Mouse (Mus musculus) right cerebral cortex, postnatal 10 days (tissue): ENCODE data around the gene Phc2.

Experiments
- DNase-seq, 2 experiments: peaks; one replicate each; pipeline ENCODE4 v3.0.0; 2021; ENCODE audit warnings: low spot score in 2 of 2

Gene Phc2

DNA sequence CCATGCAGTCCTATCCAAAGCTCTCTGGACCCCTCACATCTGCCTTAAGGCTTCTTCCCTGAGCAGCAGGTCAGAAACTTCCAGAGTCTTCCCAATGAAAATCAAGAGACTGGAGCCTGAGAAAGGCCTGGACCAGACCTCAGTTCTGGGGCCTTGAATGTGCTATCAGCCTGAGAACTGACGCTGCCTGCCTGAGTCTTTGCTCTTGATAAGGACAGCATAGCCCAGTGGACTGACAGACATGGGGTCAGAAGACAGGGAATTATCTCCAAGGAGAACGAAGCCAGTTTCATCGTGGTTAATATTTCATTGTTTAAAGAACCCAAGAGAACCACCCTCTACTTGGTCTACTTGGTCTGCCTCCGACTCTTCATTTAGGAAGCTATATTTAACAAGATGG is 128.1 kb downstream of the Phc2 start:
- no peak for DNase-seq

DNA sequence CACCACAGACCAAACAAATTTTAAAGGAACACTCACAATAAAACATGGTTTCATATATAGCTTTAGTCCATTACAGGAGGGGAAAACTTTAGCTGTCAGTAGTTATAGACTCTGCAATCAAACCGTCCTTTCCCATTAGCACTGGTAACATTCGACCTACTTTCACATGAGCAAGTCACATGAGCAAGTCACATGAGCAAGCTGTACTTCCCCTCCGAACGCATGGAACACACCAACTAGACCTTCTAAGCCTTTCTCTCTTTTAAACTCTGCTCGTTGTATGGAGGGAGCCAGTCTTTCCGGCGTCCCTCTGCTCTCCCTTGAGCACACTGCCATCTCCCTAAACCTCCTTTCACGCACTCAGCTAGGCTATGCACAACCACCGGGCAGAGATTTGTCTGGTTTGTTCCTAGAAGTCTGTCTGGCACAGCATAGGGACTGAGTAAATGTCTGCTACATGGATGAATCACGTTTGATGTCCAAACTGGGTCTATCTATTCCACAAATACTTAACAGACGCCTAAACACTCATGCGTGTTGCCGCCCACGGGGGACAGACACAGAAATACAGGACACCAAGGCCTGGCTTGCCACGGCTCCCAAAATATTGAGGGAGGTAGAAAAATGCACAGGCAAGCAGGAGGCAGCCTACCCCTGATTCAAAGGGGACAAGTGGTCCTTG is 130.6 kb downstream of the Phc2 start:
- DNase-seq = no peak

DNA sequence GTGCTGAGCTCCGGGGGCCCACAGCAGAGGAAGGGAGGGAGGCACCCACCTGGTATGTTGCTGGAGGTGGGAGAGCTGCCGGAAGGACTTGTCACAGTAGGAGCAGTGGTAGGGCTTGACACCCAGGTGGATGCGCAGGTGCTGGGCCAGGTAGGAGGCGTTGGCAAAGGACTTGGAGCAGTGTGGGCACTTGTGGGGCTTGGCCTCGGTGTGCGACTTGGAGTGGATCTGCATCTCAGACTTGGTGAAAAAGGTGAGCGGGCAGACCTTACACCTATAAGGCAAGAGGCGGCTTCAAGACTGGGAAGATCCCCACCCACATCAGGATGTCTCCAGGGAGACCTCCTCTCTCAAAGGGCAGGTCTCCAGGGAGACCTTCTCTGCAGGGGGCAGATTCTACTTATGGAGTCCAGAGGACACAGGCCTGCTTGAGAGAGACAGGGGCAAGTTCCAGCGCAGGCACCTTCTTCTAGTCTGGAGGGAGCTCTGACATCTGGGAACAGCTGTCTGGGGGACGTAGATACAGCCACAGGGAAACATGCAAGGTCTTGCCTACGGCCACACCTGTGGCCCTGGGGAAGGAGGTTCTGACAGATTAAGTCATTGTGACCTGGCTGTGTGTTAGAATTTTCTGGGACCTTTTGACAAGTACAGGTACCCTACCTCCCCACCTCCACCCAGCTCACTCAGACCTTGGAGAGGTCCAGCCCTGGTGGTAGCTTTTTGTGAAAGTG is 131.6 kb downstream of the Phc2 start:
- no peak for DNase-seq

DNA sequence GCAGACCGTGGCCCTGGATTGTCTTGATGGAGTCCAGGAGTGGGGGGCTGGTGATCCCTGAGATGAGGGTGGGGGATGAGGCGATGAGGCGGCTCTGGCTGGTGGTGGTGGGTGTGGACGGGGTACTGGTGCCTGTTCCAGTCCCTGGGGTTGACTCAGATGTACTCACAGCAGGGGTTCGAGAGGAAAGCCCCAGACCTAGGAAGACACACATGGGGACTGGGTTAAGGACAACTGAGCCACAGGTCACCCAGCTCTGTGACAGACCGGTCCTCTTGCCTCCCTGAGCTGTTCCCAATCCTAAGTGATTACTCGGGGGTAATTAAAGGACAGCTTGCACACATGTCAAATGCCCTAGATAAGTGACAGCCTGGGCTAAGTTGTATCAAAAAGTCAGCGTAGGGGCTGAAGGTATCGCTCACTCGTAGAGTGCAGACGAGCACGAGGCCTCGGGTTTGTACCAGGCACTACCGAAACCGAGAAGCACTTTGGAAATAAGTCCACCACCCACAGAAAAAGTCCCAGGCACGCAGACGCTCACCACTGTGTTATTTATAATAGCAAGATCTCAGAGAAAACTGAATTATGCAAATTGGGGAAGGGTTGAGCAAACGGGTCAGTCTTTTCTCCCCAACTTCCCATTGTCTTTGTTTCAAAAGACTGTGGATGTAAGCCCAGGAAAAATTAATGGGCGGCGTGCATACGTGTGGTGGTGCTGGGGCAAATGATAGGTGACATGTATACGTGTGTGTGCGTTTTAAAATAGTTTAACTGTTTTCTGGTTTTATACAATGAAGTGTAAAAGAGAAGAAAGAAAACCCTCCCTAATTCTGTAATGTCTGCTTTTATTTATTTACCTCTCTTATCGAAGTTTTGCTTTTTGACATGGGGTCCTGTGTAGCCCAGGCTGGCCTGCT is 132.8 kb downstream of the Phc2 start:
- DNase-seq = no peak

DNA sequence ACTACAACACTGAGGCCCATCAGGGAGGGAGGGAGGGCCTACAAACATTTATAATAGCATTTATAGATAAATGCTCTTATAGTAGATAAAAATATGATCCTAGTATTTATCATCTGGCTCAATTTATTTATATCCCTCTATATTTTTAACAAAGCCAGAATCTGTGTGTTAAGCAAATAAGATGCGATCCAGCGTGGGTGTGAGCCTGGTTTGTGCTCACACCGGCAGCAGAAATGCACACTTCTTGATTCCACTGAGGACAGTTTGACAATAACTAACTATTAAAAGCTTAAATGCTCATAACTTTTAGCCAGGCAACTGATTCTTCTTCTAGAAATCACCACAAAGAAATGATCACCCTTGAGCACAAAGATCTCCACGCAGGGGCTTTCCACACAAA is 133.6 kb downstream of the Phc2 start:
- DNase-seq = no peak

DNA sequence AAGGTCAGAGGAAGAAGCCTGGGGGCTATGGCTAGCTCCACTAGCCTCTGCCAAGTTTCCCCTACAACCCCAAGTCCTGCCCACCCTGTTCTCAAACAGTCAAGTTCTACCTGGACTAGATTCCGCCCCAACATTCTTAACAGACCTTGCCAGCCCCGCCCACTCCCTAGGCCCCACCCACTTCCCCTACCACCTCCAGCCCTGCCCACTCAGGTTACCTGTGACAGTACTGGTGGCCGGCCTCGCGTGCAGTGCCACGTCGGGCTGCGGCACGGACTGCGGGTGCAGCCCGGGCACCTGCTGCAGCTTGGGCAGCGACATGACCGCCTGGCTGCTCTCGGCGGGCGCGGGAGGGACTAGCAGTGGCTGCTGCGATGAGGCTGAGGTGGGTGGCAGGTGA is 135.1 kb downstream of the Phc2 start:
- no peak for DNase-seq

DNA sequence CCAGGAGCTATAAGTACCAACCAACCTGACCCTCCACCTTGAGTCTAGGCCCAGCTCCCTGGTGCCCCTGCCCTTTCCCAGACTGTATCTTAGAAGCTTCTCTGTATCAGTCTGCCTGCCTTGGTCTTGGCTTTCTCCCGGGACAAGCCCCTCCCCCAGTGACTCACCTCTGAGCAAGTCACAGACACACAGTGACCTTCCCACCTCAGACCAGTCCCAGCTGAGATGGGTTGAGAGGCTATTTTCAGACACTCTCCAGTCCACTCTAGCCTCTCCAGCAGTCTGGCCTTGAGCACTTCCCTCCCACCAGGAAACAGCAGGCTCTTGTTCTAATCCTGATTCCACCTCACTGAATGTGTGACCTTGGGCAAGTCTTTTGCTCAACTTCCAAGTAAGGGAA is 139.2 kb downstream of the Phc2 start:
- no peak for DNase-seq

DNA sequence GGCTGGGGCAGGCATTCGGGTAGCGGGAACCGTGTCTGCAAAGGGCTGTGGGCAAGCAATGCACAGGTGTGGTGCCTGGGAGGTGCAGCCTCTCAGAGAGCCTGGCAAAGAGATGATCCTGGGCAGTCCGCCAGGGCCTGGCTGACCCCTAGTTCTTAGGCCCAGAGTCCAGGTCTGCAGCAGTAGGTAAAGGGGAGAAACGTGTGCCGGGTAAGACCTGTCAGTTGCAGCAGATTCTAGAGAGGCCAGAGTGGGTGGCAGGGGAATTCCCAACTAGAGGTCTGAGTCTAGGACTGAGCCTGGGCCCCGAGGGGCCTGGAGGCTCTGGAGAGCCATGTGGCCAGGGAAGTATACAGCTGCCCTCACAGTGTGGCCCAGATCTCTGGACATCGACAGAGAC is 139.7 kb downstream of the Phc2 start:
- DNase-seq = no peak

DNA sequence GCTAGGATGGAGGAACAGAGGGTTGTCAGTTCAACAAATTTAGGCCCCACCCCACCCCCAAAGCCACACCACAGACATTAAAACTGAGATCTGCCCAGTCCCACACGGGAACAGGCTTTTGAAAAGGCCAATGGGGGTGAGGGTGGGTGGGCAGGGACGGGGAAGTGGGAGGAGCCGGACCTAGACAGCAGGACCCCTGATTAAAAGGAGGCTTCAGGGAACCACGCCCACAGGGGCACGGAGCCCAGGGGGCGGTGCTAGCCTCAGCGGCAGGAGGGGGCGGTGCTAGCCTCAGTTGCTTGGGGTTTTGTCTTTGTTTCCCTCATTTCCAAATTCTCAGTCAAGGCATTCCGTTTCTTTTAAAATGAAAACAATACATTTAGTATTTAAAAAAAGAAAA is 141.1 kb downstream of the Phc2 start:
- no peak for DNase-seq

DNA sequence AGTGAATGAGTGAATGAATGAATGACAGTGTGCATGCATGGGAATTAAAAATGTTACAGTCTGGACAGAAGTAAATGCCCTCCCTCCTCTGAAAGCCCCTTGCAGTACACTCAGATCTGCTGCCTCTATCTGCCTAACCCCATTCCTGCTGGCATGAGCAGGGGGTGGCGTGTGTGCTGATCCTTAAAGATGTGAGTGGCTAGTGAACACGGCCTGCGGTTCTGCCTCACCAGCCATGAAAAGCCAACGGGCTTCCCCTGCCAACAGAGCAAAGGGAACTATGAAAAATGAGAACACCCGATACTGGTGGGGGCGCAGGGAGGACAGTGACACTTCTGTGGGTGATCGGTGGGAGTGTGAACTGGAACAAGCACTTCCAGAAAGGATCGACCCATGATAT is 142.3 kb downstream of the Phc2 start:
- no peak for DNase-seq

DNA sequence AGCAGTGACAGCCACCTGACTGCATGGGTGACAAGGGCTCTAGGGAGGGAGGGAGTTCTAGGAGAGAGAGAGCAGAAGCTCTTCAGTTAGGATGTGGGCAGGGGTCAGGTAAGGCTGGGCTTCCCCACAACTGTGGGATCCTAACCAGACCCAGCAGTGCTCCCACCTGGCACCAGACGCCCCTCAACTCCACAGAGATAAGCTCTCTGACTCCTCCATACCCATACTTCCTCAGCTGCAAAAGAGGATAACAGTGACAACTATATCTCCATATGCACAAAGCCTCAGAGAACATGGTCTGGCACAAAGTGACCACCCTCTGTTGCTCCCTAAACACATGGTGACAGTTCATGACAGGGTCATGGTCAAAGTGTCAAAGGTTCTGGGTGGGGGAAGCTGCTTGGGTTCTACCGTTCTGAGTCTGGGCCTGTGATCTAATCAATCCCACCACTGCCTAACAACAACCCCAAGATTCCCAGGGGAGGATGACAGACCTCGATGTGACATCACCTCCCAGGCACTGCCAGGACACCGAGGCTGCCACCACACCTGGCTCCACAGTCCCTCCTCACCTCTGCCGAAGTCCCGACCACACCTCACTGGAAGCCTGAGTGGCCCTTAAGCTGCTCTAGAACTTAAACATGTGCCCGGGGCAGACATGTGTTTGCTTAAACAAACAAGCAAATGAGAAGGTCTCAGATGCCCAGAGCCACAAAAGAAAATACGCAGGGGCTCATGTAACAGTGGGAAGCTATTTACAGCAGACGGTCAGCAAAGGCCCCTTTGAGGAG is 147.4 kb downstream of the Phc2 start:
- no peak for DNase-seq
